Mouse (Mus musculus) kidney, embryonic 14.5 days (tissue): ENCODE results near the gene Vps26a. TPM values are rescaled to one million over a fixed set of nuclear protein-coding genes. Genes with fewer than 3 reads are reported as not detected.
A peak's percentile ranks its signal among the peaks of the same experiment; 100 is the strongest.

Experiments
- ATAC-seq: fragments of 200-750 bp; cut with Nextera tagmentation; 2 replicates; pipeline ENCODE4 v1.8.0; 2017; ENCODE audit warnings: moderate number of reproducible peaks, mild to moderate bottlenecking, moderate TSS enrichment, moderate library complexity; ENCODE audit not compliant: low FRiP score, low TSS enrichment
- H3K27ac ChIP-seq: fragments of 300-500 bp; sonication (generic); 2 replicates; pipeline ENCODE4 v1.5.1; 2014; ENCODE audit warnings: low read depth, mild to moderate bottlenecking, low read length, moderate library complexity, mixed read lengths
- H3K27me3 ChIP-seq: fragments of 300-500 bp; sonication (generic); 2 replicates; pipeline ENCODE4 v1.6.1; 2014; ENCODE audit warnings: mild to moderate bottlenecking, low read length; ENCODE audit not compliant: control insufficient read depth, insufficient read depth
- H3K36me3 ChIP-seq: fragments of 300-500 bp; sonication (generic); 2 replicates; pipeline ENCODE4 v1.6.1; 2014; ENCODE audit warnings: low read length, mixed read lengths; ENCODE audit not compliant: control insufficient read depth, insufficient read depth
- H3K4me1 ChIP-seq: fragments of 300-500 bp; sonication (generic); 2 replicates; pipeline ENCODE4 v1.6.1; 2014; ENCODE audit warnings: low read length, mixed read lengths; ENCODE audit not compliant: control insufficient read depth, insufficient read depth
- H3K4me2 ChIP-seq: fragments of 300-500 bp; sonication (generic); replicated peaks from 2 replicates; pipeline ENCODE4 v1.6.1; 2014; ENCODE audit warnings: low read depth, mild to moderate bottlenecking, low read length
- H3K4me3 ChIP-seq: fragments of 300-500 bp; sonication (generic); 2 replicates; pipeline ENCODE4 v1.5.1; 2014; ENCODE audit warnings: mild to moderate bottlenecking, low read length
- H3K9ac ChIP-seq: fragments of 300-500 bp; sonication (generic); 2 replicates; pipeline ENCODE4 v1.6.1; 2014; ENCODE audit warnings: low read depth, mild to moderate bottlenecking, low read length, moderate library complexity
- H3K9me3 ChIP-seq: fragments of 300-500 bp; sonication (generic); 2 replicates; pipeline ENCODE4 v1.6.1; 2016; ENCODE audit warnings: low read length; ENCODE audit not compliant: control insufficient read depth
- WGBS: fragments of 180-500 bp; shearing (Covaris S2); extraction: QIAGEN DNeasy Blood & Tissue Kit; methylation state at CpG from one replicate; pipeline ENCODE4 v1.1.7; 2014; 5-methylcytosine and 5-hydroxymethylcytosine counted together
- polyA plus RNA-seq: library from polyadenylated mRNA; unstranded; fragments of >200 nt; fragmentation: Nextera tagmentation; extraction: Ambion mirVana; gene quantifications from 2 replicates; pipeline ENCODE4 v1.2.1, GENCODE M21; 2014

Gene Vps26a
- polyA plus RNA-seq, 1 experiment from 2014 or later: 83.4 TPM

GRCm38 (mm10) chr10:62430427-62430826 lies 56.2 kb downstream of the Vps26a start:
- no peaks in the 10 kb centered on the region for H3K9me3 ChIP-seq
- H3K4me1 ChIP-seq: no peaks in the 10 kb centered on the region
- ATAC-seq: no peak
- no peaks in the 10 kb centered on the region for H3K27me3 ChIP-seq
- no peak overlapping the region for H3K9ac ChIP-seq
- 92% methylated on average over 5 of the region's 5 CpGs for WGBS
- H3K27ac ChIP-seq: no peak overlapping the region
- H3K4me2 ChIP-seq: no peak overlapping the region
- peaks cover 78% of the 10 kb centered on the region for H3K36me3 ChIP-seq
- H3K4me3 ChIP-seq: no peak overlapping the region

GRCm38 (mm10) chr10:62425081-62425871 lies 61.3 kb downstream of the Vps26a start:
- WGBS: 49% methylated on average over 9 of the region's 9 CpGs

DNA sequence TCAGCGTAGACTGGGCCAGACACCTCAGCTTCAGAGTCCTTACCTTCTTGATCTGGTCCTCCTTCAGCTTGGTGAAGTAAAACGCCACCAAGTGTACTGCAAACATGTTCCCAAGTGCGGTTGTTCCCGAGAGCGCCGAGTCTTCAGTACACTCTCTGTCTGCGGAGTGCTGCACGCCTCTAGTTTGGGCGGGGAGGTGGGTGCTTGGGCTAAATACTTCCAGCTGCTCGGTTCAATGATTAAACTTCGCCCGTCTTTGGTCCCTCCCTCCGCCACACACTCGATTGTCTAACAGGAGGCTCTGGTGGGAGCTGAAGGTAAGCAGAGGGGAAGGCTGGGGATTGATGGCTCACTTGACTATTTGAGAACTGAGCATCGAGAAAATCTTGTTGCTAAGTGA lies 64.3 kb downstream of the Vps26a start, which contains the start of gene Hkdc1:
Gene Hkdc1 (minus strand): TSS at position 237 of the 400 bp plus-strand sequence.
- 45% methylated on average over 15 of the region's 15 CpGs for WGBS
- no peak for ATAC-seq

More at GRCm38 (mm10) chr10:62425081-62425871, 61.3 kb downstream of the Vps26a start:
- no peaks in the 10 kb centered on the region for H3K9me3 ChIP-seq
- H3K4me2 ChIP-seq: no peak overlapping the region
- ATAC-seq: peak; percentile 59; the same call in 1 of the 2 replicates
- no peak overlapping the region for H3K9ac ChIP-seq
- H3K36me3 ChIP-seq: peaks cover 26% of the 10 kb centered on the region
- no peak overlapping the region for H3K4me3 ChIP-seq
- no peaks in the 10 kb centered on the region for H3K27me3 ChIP-seq
- H3K4me1 ChIP-seq: no peaks in the 10 kb centered on the region
- no peak overlapping the region for H3K27ac ChIP-seq

DNA sequence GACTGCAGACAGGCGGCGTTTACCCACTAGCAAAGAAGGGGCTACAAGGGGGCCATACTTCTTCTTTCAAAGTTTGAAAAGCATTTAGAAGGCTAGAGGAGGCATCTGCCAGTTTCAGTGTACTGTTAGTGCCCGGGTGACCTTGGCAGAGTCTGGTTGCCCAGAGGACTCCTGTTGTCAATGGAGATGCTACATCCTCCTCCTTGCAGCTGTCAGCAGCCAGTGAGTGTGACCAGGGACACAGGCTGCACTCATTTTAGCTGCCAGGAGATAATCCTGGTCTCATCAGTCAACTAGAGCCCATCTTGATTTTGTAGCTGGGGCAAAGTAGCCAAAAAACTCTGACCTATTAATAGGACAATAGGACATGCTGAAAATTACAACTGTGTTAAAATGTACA lies 65.5 kb downstream of the Vps26a start:
- Histone ChIP-seq H3K27ac (no peak overlapping the region), H3K36me3 (no peaks in the 10 kb centered on the region), H3K9me3 (no peaks in the 10 kb centered on the region), H3K9ac (no peak overlapping the region), H3K4me1 (no peaks in the 10 kb centered on the region), H3K27me3 (no peaks in the 10 kb centered on the region), H3K4me2 (no peak overlapping the region), H3K4me3 (no peak overlapping the region)
- WGBS: 78% methylated on average over 3 of the region's 3 CpGs
- ATAC-seq: no peak

More for the DNA sequence above, 64.3 kb downstream of the Vps26a start, which contains the start of gene Hkdc1:
- Histone ChIP-seq H3K4me2 (peak within 1 kb of the TSS; percentile 5; the same call in 1 of the 2 replicates), H3K36me3 (no peaks in the 10 kb centered on the region), H3K4me3 (no peak within 1 kb of the TSS), H3K27ac (no peak within 1 kb of the TSS), H3K27me3 (no peaks in the 10 kb centered on the region), H3K9me3 (no peaks in the 10 kb centered on the region), H3K4me1 (no peaks in the 10 kb centered on the region), H3K9ac (no peak within 1 kb of the TSS)

- Histone ChIP-seq H3K9ac (no peak overlapping the region), H3K4me1 (no peaks in the 10 kb centered on the region), H3K27ac (no peak overlapping the region), H3K9me3 (no peaks in the 10 kb centered on the region), H3K4me3 (no peak overlapping the region), H3K4me2 (no peak overlapping the region), H3K27me3 (no peaks in the 10 kb centered on the region), H3K36me3 (no peaks in the 10 kb centered on the region)
- no peak for ATAC-seq
- WGBS: 66% methylated on average over 6 of the region's 6 CpGs
Observed at GRCm38 (mm10) chr10:62420399-62420798, 66.2 kb downstream of the Vps26a start.

DNA sequence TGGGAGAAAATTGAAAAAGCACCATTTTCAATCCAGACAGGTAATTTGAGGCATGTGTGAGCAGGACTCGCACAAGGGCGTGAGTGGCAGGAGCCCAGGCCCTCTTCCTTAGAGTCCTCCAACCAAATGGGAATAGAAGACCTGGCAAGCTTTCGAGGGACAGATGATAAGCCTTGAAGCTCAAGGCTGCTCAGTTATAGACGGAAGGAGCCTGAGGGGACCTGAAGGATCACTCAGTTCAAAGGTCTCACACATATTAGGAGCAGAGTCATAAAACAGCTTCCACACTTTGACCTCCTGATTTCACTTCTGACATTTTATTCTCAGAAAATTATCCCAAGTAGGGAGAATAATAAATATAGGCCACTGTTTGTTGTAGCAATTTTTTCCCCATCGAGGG lies 67.2 kb downstream of the Vps26a start:
- Histone ChIP-seq H3K4me2 (no peak overlapping the region), H3K9ac (no peak overlapping the region), H3K9me3 (no peaks in the 10 kb centered on the region), H3K27me3 (no peaks in the 10 kb centered on the region), H3K27ac (no peak overlapping the region), H3K4me1 (no peaks in the 10 kb centered on the region), H3K36me3 (no peaks in the 10 kb centered on the region), H3K4me3 (no peak overlapping the region)
- no peak for ATAC-seq
- WGBS: 77% methylated on average over 5 of the region's 5 CpGs

- Histone ChIP-seq H3K9ac (no peak overlapping the region), H3K27me3 (no peaks in the 10 kb centered on the region), H3K9me3 (no peaks in the 10 kb centered on the region), H3K27ac (no peak overlapping the region), H3K36me3 (no peaks in the 10 kb centered on the region), H3K4me2 (no peak overlapping the region), H3K4me1 (no peaks in the 10 kb centered on the region), H3K4me3 (no peak overlapping the region)
- WGBS: 68% methylated on average over 7 of the region's 7 CpGs
- ATAC-seq: no peak
Observed at GRCm38 (mm10) chr10:62418831-62419356, 67.7 kb downstream of the Vps26a start.

- H3K9ac ChIP-seq: no peak overlapping the region
- no peak overlapping the region for H3K4me2 ChIP-seq
- H3K27ac ChIP-seq: peak overlapping the region; percentile 81
- H3K4me3 ChIP-seq: no peak overlapping the region
- H3K36me3 ChIP-seq: no peaks in the 10 kb centered on the region
- peaks cover 9% of the 10 kb centered on the region for H3K4me1 ChIP-seq
- no peaks in the 10 kb centered on the region for H3K9me3 ChIP-seq
- peak; percentile 13; the same call in 1 of the 2 replicates for ATAC-seq
- 29% methylated on average over 4 of the region's 4 CpGs for WGBS
- no peaks in the 10 kb centered on the region for H3K27me3 ChIP-seq
Observed at GRCm38 (mm10) chr10:62413606-62413982, 73.0 kb downstream of the Vps26a start.

DNA sequence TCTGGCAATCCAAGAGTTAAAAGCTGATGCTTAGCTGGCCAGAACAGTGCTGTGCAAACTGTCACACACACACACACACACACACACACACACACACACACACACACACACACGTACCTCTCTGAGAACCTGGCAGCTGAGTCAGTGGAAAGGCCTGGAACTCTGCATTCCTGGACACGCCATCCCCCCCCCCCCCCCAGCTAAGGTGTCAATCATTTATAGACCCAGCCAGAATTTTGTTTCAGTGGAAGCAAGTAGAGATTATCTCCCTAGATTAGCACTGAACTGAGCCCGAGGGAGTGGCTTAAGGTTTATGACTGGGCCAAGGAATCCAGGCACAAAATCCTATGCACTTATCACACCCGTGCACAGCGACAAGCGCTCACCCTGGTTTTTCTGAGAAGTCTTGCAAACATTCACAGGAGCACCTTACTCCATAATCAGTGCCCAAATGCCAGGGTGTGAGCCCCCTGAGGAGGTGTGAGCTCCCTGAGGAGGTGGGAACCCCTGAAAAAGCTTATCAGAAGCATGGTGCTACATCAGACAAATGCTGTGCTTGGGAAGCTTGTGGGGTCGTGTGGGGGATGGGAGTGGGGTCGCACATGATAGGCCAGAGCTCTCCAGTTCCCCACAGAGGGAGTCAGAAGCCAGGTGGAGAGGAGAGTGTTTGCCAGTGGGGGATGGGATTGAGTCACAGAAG lies 73.5 kb downstream of the Vps26a start:
- no peaks in the 10 kb centered on the region for H3K27me3 ChIP-seq
- peak; percentile 62 for ATAC-seq
- WGBS: 17% methylated on average over 8 of the region's 8 CpGs
- H3K4me2 ChIP-seq: no peak overlapping the region
- H3K36me3 ChIP-seq: no peaks in the 10 kb centered on the region
- no peak overlapping the region for H3K9ac ChIP-seq
- H3K27ac ChIP-seq: peak overlapping the region; percentile 81
- H3K4me1 ChIP-seq: peaks cover 9% of the 10 kb centered on the region
- no peak overlapping the region for H3K4me3 ChIP-seq
- H3K9me3 ChIP-seq: no peaks in the 10 kb centered on the region
